Mouse (Mus musculus): ENCODE data around the gene Olfr957.

Gene Olfr957

GRCm38 (mm10) chr9:39515531-39515930 lies at the start of gene Olfr957:
Olfr957 (minus strand) TSS chr9:39515809.
- no peak for ATAC-seq (ENCODE audit: insufficient number of reproducible peaks, low FRiP score, low TSS enrichment)

GRCm38 (mm10) chr9:39558349-39558647 lies 42.7 kb upstream of the Olfr957 start:
- ATAC-seq (ENCODE audit: insufficient number of reproducible peaks, low FRiP score, low TSS enrichment): no peak

DNA sequence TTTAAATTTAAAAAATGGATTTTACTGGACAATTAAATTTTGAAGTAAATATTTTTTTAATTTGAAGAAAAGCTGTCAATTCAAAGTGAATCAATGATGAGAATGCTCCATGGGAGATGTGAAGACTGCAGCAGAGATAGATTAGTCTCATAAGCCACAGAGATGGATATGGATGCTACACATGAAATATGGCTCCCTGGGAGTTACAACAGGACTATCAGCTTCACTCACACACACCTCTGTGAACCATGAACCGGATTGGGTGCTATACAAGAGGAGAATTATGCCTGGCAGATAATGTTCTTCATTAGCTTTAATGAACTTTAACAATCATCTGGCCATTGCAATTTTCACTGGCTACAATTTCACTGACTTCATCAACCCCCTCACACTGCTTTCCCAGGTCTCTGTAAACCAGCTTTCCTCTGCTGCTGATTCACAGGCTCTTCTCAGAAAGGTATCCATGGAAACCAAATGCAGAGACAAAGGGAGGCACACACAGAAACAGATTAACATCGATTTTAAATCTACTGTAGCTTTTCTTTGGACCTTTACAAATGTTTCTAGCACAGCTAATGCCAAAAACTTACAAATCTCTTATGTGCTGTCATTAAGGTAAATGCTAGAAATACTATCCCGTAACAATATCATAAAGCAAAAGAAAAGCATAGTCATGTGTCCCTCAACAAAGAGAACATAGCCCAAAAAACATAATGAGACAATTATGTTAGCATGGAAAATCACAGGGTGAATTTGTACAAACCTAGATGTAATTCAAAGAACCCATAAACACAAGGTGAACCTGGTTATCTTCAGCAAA lies 42.1 kb upstream of the Olfr957 start:
- ATAC-seq (ENCODE audit: insufficient number of reproducible peaks, low FRiP score, low TSS enrichment): no peak

DNA sequence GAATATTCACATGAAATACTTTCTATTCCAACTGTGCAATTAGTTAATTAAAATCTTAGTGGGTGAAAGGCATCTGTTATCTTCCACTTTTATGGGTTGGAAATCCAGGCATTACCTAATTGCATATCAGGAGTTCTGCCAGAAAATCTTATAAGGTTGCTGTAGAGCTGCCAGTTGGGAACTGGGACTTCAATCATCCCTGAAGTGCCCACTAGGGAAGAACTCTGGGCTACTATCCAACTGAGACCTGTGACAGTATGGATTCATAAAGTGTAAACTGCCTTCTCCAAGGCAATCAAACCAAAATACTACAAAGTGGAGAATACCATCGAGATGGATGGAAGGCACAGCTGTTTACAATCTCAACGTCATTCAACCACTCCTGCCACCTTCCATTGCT lies 38.3 kb upstream of the Olfr957 start, which contains the start of gene Olfr958:
Gene Olfr958, minus strand, starts transcription at position 109 of the 400 bp plus-strand sequence.
- ATAC-seq (ENCODE audit: insufficient number of reproducible peaks, low FRiP score, low TSS enrichment): no peak

DNA sequence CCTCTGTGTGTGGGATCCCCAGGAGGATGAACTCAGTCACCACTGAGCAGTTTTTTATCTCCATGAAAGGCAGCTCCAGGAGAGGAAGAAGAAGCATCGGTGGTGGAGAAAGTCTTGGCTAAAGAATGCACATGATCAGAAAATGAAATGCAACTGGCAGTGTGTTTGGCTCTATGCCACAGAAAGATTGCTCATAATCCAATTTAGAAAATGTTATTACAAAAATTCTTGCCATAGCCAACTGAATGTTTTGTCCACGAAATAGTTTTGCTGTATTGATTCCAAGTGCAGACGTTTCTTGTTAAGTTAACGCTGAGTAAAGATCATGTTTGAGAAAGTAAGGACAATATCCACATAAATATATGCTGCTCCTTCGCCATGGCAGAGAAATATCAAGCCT lies 35.2 kb upstream of the Olfr957 start:
- ATAC-seq (ENCODE audit: insufficient number of reproducible peaks, low FRiP score, low TSS enrichment): no peak

- ATAC-seq (ENCODE audit: insufficient number of reproducible peaks, low FRiP score, low TSS enrichment): no peak
Measured at GRCm38 (mm10) chr9:39523616-39524285, 8.1 kb upstream of the Olfr957 start.

GRCm38 (mm10) chr9:39518595-39518994 lies 3.0 kb upstream of the Olfr957 start:
- no peak for ATAC-seq (ENCODE audit: insufficient number of reproducible peaks, low FRiP score, low TSS enrichment)

DNA sequence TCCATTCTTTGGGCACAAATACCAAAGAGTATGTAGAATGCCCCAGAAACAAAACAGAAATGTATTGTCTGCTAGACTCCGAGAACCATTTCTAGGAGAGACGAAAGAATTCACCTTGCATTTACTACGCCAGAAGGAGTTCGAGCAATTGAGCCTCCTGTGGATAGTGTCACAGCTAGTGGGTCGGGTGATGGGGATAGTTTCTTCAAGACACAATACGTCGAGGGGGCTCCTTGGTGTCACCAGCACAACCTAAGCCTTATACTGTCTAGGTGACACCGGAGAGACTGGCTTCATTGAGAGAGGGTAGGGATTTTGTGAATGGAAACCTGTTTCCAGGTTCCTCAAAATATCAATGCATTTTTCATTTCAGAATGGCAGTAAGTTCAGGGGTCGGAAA lies 6.2 kb downstream of the Olfr957 start:
- ATAC-seq (ENCODE audit: insufficient number of reproducible peaks, low FRiP score, low TSS enrichment): no peak

DNA sequence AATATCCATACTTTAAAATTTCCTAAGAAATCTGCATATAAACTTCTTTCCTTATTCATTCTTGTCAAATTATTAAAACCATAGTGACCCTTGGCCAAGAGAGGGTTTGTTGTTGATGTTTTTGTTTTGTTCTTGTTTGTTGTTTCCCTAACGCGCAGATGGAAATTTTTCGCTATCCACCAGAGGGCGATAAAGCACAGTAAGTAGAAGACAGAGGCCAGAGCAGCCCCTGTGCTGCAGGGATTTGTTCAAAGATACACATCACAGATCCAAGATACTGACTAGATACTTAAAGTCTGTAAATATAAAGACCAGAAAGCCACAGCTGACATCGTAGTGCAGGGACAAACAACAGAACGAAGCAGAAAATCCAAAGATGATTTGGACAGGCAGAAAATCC lies 6.6 kb downstream of the Olfr957 start:
- no peak for ATAC-seq (ENCODE audit: insufficient number of reproducible peaks, low FRiP score, low TSS enrichment)

- ATAC-seq (ENCODE audit: insufficient number of reproducible peaks, low FRiP score, low TSS enrichment): no peak
Measured at GRCm38 (mm10) chr9:39493895-39494294, 21.7 kb downstream of the Olfr957 start, which contains the start of gene Olfr44. Olfr44 (minus strand) TSS chr9:39493995.

- ATAC-seq (ENCODE audit: insufficient number of reproducible peaks, low FRiP score, low TSS enrichment): no peak
Measured at GRCm38 (mm10) chr9:39471844-39472243, 43.8 kb downstream of the Olfr957 start, which contains the start of gene Olfr955. Olfr955 (minus strand) TSS chr9:39471944.
